Mouse (Mus musculus) naive thymus-derived CD4-positive, alpha-beta T cell, adult 2 months (primary cell): ENCODE data around the gene Vsig10.
"Not testable (repeated sequence)": the region's sequence is repeated elsewhere in the genome, so short reads cannot be mapped to it uniquely, and the experiment has no call there.

Source experiments
- DNase-seq: peaks from one replicate; pipeline ENCODE4 v3.0.0-alpha.2; 2011; ENCODE audit warnings: low read depth

Vsig10 gene

GRCm38 (mm10) chr5:117318741-117319629 is at the start of gene Vsig10:
Gene Vsig10 (plus strand): TSS chr5:117319083.
- peak; percentile 29 for DNase-seq

GRCm38 (mm10) chr5:117269395-117269794 is 49.5 kb upstream of the Vsig10 start:
- no peak for DNase-seq

GRCm38 (mm10) chr5:117271945-117272344 is 46.9 kb upstream of the Vsig10 start:
- DNase-seq: no peak

GRCm38 (mm10) chr5:117274817-117275216 is 44.1 kb upstream of the Vsig10 start:
- DNase-seq: peak; percentile 35

GRCm38 (mm10) chr5:117277784-117278183 is 41.1 kb upstream of the Vsig10 start:
- peak; percentile 25 for DNase-seq

- DNase-seq: no peak
Observed at GRCm38 (mm10) chr5:117278809-117279668, 39.8 kb upstream of the Vsig10 start.

GRCm38 (mm10) chr5:117279669-117280050 is 39.2 kb upstream of the Vsig10 start:
- no peak for DNase-seq

- DNase-seq: no peak
Observed at GRCm38 (mm10) chr5:117281536-117281935, 37.3 kb upstream of the Vsig10 start.

GRCm38 (mm10) chr5:117282360-117282759 is 36.5 kb upstream of the Vsig10 start:
- no peak for DNase-seq

- DNase-seq: no peak
Observed at GRCm38 (mm10) chr5:117284029-117284428, 34.9 kb upstream of the Vsig10 start.

GRCm38 (mm10) chr5:117284682-117285081 is 34.2 kb upstream of the Vsig10 start:
- DNase-seq: no peak

- no peak for DNase-seq
Observed at GRCm38 (mm10) chr5:117285266-117285665, 33.6 kb upstream of the Vsig10 start.

GRCm38 (mm10) chr5:117286286-117286685 is 32.6 kb upstream of the Vsig10 start:
- DNase-seq: no peak

- DNase-seq: peak; percentile 95
Observed at GRCm38 (mm10) chr5:117286831-117287822, 31.8 kb upstream of the Vsig10 start, which contains the start of gene Pebp1. Gene Pebp1 (minus strand): TSS chr5:117287625.

- no peak for DNase-seq
Observed at GRCm38 (mm10) chr5:117289646-117290045, 29.2 kb upstream of the Vsig10 start.

GRCm38 (mm10) chr5:117290081-117290480 is 28.8 kb upstream of the Vsig10 start:
- peak; percentile 34 for DNase-seq

GRCm38 (mm10) chr5:117291312-117291711 is 27.6 kb upstream of the Vsig10 start:
- no peak for DNase-seq

GRCm38 (mm10) chr5:117292547-117292946 is 26.3 kb upstream of the Vsig10 start:
- no peak for DNase-seq

- not testable (repeated sequence) for DNase-seq
Observed at GRCm38 (mm10) chr5:117293776-117294175, 25.1 kb upstream of the Vsig10 start.

- no peak for DNase-seq
Observed at GRCm38 (mm10) chr5:117295011-117295410, 23.9 kb upstream of the Vsig10 start.

- DNase-seq: no peak
Observed at GRCm38 (mm10) chr5:117302899-117303298, 16.0 kb upstream of the Vsig10 start.
